Mouse (Mus musculus) yolk sac, embryonic 10.5 days (tissue): ENCODE data around the gene Gsk3b.
"Not testable (repeated sequence)": the region's sequence is repeated elsewhere in the genome, so short reads cannot be mapped to it uniquely, and the experiment has no call there.

Source experiments
- DNase-seq: peaks from one replicate; pipeline ENCODE4 v3.0.0-alpha.2; 2017; ENCODE audit warnings: low spot score

Gene Gsk3b

GRCm38 (mm10) chr16:38190531-38190930 lies 101.7 kb downstream of the Gsk3b start:
- DNase-seq = no peak

DNA sequence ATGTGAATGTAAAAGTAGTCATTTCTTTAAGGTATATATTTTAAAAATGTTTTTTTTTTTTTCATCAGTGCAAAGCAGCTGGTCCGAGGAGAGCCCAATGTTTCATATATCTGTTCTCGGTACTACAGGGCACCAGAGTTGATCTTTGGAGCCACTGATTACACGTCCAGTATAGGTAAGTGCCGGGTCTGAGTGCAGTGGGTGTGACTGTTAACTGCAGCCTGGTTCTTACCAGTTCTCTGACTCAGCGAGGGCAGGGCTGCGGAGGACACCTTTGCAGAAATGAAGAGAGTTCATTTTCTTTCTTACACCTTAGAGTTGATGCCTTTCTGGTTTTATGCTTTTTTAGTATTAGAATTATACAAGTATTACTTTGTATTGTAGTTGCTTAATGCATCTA lies 102.7 kb downstream of the Gsk3b start:
- DNase-seq = peak; percentile 26

- no peak for DNase-seq
Observed at GRCm38 (mm10) chr16:38192640-38193039, 103.8 kb downstream of the Gsk3b start.

DNA sequence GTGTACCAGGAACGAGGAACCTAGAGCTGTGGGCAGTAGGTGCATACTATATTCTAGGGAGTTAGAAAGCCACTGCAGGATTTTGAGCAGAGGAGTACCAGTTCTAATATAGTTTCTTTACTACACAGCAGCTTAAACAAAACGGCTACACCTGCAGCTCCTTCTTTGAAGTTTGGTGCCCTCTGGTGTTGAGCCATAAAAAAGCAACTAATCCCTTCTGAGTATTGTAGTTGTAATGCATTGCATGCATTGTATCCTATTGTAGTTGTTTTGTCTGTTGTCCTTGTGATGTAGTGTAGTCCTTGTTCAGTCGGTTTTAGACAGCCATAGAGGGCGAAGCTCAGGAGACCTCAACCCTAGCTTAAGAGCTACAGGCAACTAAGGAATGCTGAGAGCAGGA lies 108.5 kb downstream of the Gsk3b start:
- DNase-seq = peak; percentile 55

GRCm38 (mm10) chr16:38205272-38205671 lies 116.5 kb downstream of the Gsk3b start:
- DNase-seq = no peak

- not testable (repeated sequence) for DNase-seq
Observed at GRCm38 (mm10) chr16:38222491-38222890, 133.7 kb downstream of the Gsk3b start.

DNA sequence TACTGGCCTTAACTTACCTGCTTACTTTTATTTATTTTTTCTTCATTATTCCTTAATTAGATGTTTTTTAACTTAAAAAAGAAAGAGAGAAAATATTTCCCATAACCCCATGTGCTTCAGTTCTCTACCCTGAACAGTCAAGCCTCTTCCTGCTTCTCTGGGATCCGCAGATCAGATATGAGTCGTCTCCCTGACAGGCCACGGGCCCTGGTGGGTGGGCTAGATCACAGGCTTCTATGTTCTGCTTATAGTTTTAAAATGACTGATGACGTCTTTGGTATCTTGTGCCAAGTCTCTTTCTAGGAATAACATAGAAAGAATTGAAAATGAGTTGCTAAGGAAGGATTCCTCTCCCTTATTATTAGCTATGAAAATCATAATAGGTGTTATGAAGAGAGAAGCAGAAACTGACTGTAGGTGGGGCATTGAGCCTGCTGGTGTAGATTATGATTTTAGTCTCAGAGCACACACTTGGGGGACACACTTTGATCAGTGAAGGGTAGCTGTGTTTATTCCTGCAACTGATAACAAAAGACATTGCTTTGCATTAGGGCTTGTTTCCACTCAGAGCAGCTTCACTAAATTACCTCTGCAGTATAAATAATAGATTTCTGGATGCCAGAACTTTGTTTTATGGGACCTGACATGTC lies 148.3 kb downstream of the Gsk3b start:
- no peak for DNase-seq

GRCm38 (mm10) chr16:38239729-38240128 lies 150.9 kb downstream of the Gsk3b start:
- DNase-seq = no peak

DNA sequence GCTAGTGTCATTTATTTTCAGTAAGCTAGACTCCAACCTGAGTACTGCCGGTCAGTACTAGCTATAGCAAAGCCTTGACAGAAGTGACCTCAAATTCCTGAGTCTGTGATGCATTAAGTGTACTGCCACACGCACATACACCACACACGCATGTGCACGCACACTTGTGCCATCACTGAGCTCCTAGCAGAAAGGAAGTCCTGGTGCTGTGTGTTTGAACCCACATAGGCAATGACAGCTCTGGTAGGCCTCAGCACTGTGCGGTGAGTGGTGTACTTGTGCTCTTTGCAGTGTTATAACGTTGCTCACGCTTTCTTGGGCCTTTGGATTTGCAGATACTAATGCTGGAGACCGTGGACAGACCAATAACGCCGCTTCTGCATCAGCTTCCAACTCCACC lies 151.4 kb downstream of the Gsk3b start:
- DNase-seq = no peak

DNA sequence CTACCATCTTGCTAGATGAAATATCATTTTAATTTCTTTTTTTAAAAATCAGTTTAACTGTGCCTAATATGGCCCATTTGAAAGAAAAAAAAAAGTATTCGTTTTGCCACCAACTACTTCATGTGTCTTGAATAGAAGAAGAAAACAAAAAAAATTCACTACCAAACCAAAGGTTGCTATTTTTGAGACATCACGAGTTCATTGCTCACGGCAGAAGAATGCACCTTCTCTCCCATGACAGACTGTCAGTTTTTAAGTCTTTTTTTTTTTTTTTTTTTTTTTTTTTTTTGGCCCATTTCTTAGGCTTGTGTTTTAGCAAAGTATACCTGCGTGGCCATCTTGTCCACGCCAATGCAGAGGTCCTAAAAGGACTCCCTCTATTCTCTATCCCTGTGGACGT lies 155.3 kb downstream of the Gsk3b start:
- no peak for DNase-seq

- DNase-seq = no peak
Observed at GRCm38 (mm10) chr16:38245379-38245778, 156.6 kb downstream of the Gsk3b start.

GRCm38 (mm10) chr16:38245849-38246585 lies 157.2 kb downstream of the Gsk3b start:
- no peak for DNase-seq

DNA sequence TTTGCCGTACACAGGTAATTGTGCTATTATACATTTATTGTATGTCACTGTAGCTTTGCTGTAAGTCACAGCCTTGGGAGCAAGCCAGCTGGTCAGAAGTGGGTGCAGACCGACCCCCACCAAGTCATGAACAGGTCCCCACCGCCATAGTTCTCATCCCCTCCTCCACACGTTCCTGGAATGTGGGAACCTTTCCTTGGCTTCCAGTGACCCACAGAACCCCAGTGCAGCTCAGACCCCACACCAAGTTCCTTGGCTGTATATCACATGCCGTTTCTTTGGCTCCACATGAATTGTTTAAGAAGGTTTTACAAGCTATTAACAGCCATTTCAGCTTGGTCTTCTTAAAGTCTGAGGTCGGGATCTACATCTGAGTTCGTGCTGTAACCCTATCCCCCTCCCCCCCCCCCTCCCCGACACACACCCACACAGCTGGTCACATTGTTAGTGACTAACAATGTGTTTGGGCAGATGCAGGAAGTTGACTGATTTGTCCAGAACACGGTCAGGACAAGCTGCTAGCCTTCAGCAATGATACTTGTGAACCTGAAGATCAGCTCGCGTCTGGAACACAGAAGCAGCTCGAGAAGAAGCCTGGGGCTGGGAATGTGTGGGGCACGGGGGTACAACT lies 159.6 kb downstream of the Gsk3b start:
- no peak for DNase-seq

DNA sequence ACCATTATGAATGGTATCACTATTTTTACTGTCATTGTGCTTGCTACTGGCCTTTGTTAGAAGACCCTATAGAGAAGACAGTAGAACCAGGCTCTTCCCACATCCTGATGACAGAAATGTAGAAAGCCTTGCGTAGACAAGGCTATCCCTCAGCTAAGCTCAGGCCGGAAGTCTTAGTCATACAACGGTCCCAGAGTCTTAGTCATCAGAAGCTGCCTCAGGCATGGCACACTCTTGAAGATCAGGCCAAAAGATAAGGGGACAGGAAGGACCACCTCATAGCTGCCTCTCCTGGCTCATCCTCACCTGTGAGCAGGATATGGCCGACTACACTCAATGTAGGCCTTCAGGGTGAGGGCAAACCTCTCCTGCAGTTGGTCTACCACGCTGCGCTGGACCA lies 161.7 kb downstream of the Gsk3b start:
- DNase-seq = no peak

DNA sequence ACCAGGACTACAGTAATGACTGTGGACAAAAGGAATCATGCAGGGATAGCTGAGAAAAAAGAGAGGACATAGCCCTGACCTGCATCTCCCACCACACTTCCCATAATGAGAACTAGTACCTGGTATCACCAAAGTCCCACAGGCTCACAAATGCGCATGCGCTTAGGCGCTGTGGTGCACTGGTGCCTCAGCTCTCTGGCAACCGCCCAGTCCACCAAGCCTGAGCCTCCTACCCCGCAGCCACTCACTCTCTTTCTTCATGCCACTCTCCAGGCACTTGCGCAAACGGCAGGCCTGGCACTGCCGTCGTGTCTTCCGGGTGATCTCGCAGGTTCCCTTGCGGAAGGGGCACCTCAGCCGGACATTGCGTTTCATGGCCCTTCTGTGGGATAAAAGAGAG lies 165.2 kb downstream of the Gsk3b start:
- DNase-seq = no peak

DNA sequence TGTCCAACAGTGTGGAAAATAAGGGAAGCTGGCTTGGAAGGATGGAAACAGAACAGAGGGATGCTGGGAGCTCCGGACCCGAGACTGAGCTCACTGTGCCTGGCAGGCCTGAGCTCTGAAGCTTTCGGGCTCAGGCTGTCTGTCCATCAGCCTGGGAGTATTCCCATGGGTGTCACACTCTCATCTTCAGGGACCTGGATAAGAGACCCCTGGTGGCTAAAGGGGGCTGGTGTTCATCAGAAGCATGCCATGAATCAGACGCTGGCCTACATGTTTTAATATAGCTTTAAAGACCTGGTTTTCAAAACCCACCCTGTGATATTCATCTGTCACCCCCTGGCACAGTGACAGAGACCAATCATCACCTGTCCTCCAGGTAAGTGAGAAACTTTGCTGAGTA lies 166.3 kb downstream of the Gsk3b start:
- no peak for DNase-seq

DNA sequence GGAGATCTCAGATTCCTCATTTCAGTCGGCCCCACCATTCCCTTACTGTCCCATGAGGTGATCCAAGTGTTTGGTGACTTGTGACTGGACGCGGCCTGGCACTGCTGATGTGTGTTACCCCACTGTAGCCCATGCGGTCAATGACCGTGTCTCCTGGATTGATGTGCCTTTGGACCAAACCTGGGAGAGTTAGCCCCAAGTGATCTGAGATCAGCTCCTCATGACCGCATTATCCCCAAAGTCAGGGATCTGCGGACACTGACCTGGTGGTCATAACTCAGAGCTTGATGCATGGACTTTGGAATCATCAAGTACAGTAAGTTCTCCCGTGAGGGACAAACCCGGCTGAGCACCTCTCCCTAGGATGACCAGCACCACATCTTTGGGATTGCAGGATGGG lies 167.1 kb downstream of the Gsk3b start:
- no peak for DNase-seq

- no peak for DNase-seq
Observed at GRCm38 (mm10) chr16:38271601-38272000, 182.8 kb downstream of the Gsk3b start.

DNA sequence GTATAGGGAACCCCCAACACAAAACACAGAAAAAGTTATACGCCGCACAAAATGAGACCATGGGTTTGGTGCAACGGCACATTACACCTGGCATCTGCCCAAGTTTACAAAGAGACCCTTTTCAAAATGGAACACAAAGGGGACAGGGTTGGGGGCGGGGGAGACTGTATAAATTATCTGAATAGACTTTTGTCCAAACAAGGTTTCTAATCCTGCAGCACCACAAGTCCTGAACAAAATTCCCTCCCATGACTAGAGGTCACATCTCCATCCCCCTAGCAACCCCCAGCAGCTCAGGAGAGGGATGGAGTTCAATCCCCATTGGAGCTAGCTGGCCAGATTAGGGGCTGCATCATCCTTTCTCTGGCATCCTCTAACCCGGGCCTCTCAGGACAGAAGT lies 183.7 kb downstream of the Gsk3b start:
- DNase-seq = no peak

- no peak for DNase-seq
Observed at GRCm38 (mm10) chr16:38274737-38275136, 185.9 kb downstream of the Gsk3b start.

DNA sequence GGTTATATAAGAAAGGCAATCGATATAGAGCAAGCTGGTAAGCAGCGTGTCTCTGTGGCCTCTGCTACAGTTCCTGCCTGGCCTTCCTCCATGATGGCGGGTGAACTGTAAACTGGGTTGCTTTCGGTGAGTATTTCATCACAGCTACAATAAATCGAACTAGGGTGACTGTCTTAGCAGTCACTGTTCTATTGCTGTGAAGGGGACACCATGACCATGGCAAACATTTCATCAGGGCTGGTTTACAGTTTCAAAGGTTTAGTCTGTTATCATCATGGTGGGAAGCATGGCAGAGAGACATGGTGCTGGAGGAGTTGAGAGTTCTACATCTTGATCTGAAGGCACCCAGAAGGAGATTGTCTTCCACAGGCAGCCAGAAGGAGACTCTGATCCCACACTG lies 191.0 kb downstream of the Gsk3b start:
- no peak for DNase-seq

- no peak for DNase-seq
Observed at GRCm38 (mm10) chr16:38280951-38281350, 192.2 kb downstream of the Gsk3b start.

- peak; percentile 64 for DNase-seq
Observed at GRCm38 (mm10) chr16:38282559-38283160, 193.9 kb downstream of the Gsk3b start.
